In the genomic region with DNA sequence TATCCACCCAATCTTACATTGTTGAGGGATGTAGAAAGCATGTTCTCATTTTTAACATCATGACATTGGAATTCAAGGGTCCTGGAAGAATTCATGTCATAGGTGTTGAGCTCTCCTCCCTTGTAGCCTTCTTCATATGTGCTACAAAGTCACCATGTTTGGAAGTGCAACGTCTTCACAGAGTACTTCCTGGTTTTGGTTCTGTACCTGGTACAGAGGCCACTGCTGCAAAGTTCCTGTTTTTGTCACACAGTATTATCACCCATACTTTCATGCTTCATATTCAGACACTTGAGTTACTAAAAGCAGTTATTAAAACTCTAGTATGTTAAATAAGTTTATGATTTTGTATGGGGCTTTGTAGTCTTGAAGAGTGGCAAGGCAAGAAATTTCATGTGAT, we compare ENCODE assay signal across 35 mouse cellular contexts.
"Had no signal": no experiment of that assay in that cellular context is flagged by ENCODE, and none has a peak within 500 bp of the region (broad histone marks: within the 10 kb centered on the region; RNA-seq: fewer than 3 reads in every experiment).

No protein-coding gene starts in this region.

- H3K4me2 ChIP-seq: heart, embryonic 11.5 days; heart, embryonic 12.5 days; heart, embryonic 13.5 days; heart, embryonic 15.5 days; hindbrain, embryonic 12.5 days; hindbrain, embryonic 13.5 days; hindbrain, embryonic 14.5 days; hindbrain, embryonic 15.5 days; intestine, embryonic 15.5 days; kidney, embryonic 15.5 days had no signal

- H3K27ac ChIP-seq: heart, embryonic 10.5 days; heart, embryonic 13.5 days; heart, embryonic 15.5 days; hindbrain, embryonic 10.5 days; hindbrain, embryonic 12.5 days; hindbrain, embryonic 13.5 days; hindbrain, embryonic 14.5 days; hindbrain, embryonic 15.5 days; hindbrain, postnatal 0 days; intestine, embryonic 15.5 days; kidney, embryonic 15.5 days; kidney, postnatal 0 days; layer of hippocampus, adult 2 months had no signal

- H3K4me1 ChIP-seq: heart, embryonic 10.5 days; heart, embryonic 12.5 days; heart, embryonic 13.5 days; heart, embryonic 15.5 days; hindbrain, embryonic 10.5 days; hindbrain, embryonic 12.5 days; hindbrain, embryonic 13.5 days; hindbrain, embryonic 15.5 days; intestine, embryonic 15.5 days; kidney, embryonic 15.5 days had no signal

- ATAC-seq: hindbrain, embryonic 16.5 days; hindbrain, postnatal 0 days; inflammation-experienced regulatory T-cells, adult 6 months; intestine, embryonic 15.5 days; intestine, embryonic 16.5 days; intestine, postnatal 0 days had no signal

- DNase-seq: heart, postnatal 10 days; heart, postnatal 14 days; heart, postnatal 36 days; heart, postnatal 4 days; kidney, adult 11 months; kidney, adult 18-20 months; kidney, adult 2 months; kidney, adult 8-10 months; kidney, adult 9 months; kidney, postnatal 10 days; kidney, postnatal 14 days; kidney, postnatal 25 days; kidney, postnatal 36 days; kidney, postnatal 4 days; layer of hippocampus, adult 9-11 months; layer of hippocampus, postnatal 36 days had no signal

- H3K27me3 ChIP-seq: heart, embryonic 12.5 days; heart, embryonic 13.5 days; heart, embryonic 15.5 days; hindbrain, embryonic 12.5 days; hindbrain, embryonic 13.5 days; hindbrain, embryonic 15.5 days; intestine, embryonic 15.5 days; kidney, embryonic 15.5 days had no signal

- H3K36me3 ChIP-seq: heart, embryonic 10.5 days; heart, embryonic 12.5 days; heart, embryonic 13.5 days; heart, embryonic 15.5 days; hindbrain, embryonic 10.5 days; hindbrain, embryonic 12.5 days; hindbrain, embryonic 13.5 days; hindbrain, embryonic 15.5 days; intestine, embryonic 15.5 days; kidney, embryonic 15.5 days had no signal

- H3K9ac ChIP-seq: heart, embryonic 12.5 days; heart, embryonic 13.5 days; heart, embryonic 15.5 days; hindbrain, embryonic 12.5 days; hindbrain, embryonic 13.5 days; hindbrain, embryonic 14.5 days; hindbrain, embryonic 15.5 days; intestine, embryonic 15.5 days; kidney, embryonic 15.5 days had no signal

- H3K4me3 ChIP-seq: heart, embryonic 10.5 days; heart, embryonic 12.5 days; heart, embryonic 13.5 days; heart, embryonic 15.5 days; hindbrain, embryonic 10.5 days; hindbrain, embryonic 12.5 days; hindbrain, embryonic 13.5 days; hindbrain, embryonic 15.5 days; intestine, embryonic 15.5 days; kidney, embryonic 15.5 days; layer of hippocampus, adult 2 months had no signal

- H3K9me3 ChIP-seq: heart, embryonic 10.5 days; heart, embryonic 12.5 days; heart, embryonic 13.5 days; heart, embryonic 15.5 days; hindbrain, embryonic 10.5 days; hindbrain, embryonic 12.5 days; hindbrain, embryonic 13.5 days; hindbrain, embryonic 15.5 days; intestine, embryonic 15.5 days; kidney, embryonic 15.5 days had no signal
